Mouse (Mus musculus): Measurements from ENCODE around the gene Arid1b. TPM values are rescaled to one million over a fixed set of nuclear protein-coding genes. Genes with fewer than 3 reads are reported as not detected.

The Arid1b gene
- 9.5 TPM for polyA plus RNA-seq (2014; fragmentation: Illumina TruSeq; extraction: RNeasy Lipid Tissue Mini Kit (QIAGEN cat#74804); ENCODE audit: low read depth, low replicate concordance)

DNA sequence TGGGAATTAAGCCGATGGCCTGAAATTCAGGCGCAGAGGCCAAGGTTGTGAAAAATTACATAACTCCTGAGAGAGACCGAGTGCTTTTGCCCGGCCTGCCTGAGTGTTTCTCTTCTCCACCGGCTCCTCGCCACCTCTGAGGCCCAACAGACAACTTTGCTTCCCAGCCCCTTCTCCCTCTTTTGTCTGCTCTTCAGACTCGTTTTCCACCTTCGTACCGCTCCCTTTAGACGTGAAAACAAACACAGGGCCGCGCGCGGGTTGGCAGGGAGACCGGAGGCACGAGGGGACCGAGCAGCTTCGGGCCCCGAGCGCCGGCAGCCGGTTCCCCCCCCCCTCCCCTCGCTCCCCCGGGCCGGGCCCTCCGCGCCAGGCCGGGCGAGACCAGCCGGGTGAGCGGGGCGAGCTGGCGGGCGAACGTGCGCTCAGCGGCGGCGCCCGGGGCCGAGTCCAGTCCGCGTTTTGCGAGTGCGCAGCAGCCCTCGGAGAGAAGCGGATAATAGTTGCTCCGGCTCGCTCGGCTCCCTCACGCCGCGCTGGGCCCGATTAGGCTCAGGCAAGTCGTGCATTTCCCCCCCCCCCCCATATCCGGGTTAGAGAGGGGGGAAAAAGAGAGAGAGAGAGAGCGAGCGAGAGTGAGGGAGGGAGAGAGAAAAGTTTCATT lies at the start of gene Arid1b:
TSS of gene Arid1b (plus strand) at position 493 of the 664 bp plus-strand sequence.

